Mouse (Mus musculus): ENCODE results near the gene Cenpp. TPM values are rescaled to one million over a fixed set of nuclear protein-coding genes. Genes with fewer than 3 reads are reported as not detected.

Gene Cenpp
- 38.6 TPM in 2 replicates for polyA plus RNA-seq (2014; fragmentation: Nextera tagmentation; extraction: Ambion mirVana)

- peak within 1 kb of the TSS; percentile 61 for H3K9ac ChIP-seq (ENCODE audit: low read length)
- DNase-seq (ENCODE audit: low spot score) (peak; percentile 100), ATAC-seq (ENCODE audit: insufficient number of reproducible peaks, low FRiP score, low TSS enrichment, low read depth) (peak; percentile 99)
- no peaks in the 10 kb centered on the region for H3K9me3 ChIP-seq (ENCODE audit: control insufficient read depth, low read length)
- peak within 1 kb of the TSS; percentile 82 for H3K4me3 ChIP-seq (ENCODE audit: low read depth, low read length)
- under 1% methylated on average over 64 of the region's 68 CpGs for WGBS
- peaks cover 4% of the 10 kb centered on the region for H3K4me1 ChIP-seq (ENCODE audit: control insufficient read depth, insufficient read depth, low read length)
- no peak within 1 kb of the TSS for H3K27ac ChIP-seq (replicated peaks; ENCODE audit: low read depth, low read length)
- H3K27me3 ChIP-seq (ENCODE audit: control insufficient read depth, insufficient read depth, low read length) = no peaks in the 10 kb centered on the region
- H3K36me3 ChIP-seq (ENCODE audit: control insufficient read depth, insufficient read depth, low read length) = no peaks in the 10 kb centered on the region; the same call in 1 of the 2 replicates
- H3K4me2 ChIP-seq (ENCODE audit: low read depth, severe bottlenecking) = peak within 1 kb of the TSS; percentile 74
Measured at GRCm38 (mm10) chr13:49652481-49653179, at the start of gene Cenpp, which contains the start of gene Nol8. Gene Cenpp (minus strand): TSS chr13:49652785. Gene Nol8 (plus strand): TSS chr13:49653078.

DNA sequence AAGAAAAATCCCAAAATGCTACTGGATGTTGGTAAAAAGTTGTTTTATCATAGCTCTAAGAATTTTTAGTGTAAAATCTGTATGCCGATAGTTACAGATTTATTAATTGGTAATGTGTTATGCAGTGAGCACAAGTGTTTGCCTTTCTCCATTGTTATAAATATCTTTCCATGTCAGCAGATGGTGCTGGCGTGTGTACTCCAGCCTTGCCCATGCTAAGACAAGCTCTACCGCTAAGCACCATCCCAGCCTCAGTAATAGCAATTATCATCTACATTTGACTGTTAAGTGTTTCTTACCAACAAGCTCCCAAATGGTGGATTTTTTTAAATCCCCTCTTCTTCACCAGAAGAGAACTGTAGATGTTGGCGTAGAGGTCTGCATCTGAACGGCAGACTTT, 38.5 kb upstream of the Cenpp start:
- Histone ChIP-seq H3K27ac (replicated peaks; ENCODE audit: low read depth, low read length) (no peak overlapping the region), H3K36me3 (ENCODE audit: control insufficient read depth, insufficient read depth, low read length) (peaks cover 15% of the 10 kb centered on the region; the same call in 1 of the 2 replicates), H3K9ac (ENCODE audit: low read length) (no peak overlapping the region), H3K4me3 (ENCODE audit: low read depth, low read length) (no peak overlapping the region), H3K9me3 (ENCODE audit: control insufficient read depth, low read length) (no peaks in the 10 kb centered on the region), H3K4me2 (ENCODE audit: low read depth, severe bottlenecking) (no peak overlapping the region), H3K4me1 (ENCODE audit: control insufficient read depth, insufficient read depth, low read length) (no peaks in the 10 kb centered on the region), H3K27me3 (ENCODE audit: control insufficient read depth, insufficient read depth, low read length) (no peaks in the 10 kb centered on the region)
- whole genome bisulfite sequencing = 99% methylated on average over 5 of the region's 5 CpGs
- DNase-seq (ENCODE audit: low spot score) = no peak
- ATAC-seq (ENCODE audit: insufficient number of reproducible peaks, low FRiP score, low TSS enrichment, low read depth) = no peak

DNA sequence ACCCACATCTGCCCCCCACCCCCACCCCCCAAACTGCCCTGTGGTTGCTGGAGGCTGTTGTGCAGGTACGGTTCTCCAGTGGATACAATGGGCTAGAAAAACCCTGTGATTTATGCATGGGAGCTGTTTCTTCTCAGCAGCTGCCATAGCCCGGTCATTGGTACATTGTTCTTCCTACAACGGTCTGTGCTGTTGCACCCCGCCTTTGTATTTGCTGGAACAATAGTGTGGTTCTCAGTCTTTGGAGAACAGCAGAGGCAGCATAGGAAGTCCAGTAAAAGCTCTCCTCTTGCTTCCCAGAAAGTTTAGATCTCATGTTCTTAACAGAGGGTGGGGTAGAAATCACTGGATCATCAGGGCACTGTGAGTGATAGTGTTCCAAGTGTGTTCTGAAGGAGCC, 31.7 kb upstream of the Cenpp start:
- ATAC-seq (ENCODE audit: insufficient number of reproducible peaks, low FRiP score, low TSS enrichment, low read depth) (no peak), DNase-seq (ENCODE audit: low spot score) (no peak)
- Histone ChIP-seq H3K36me3 (ENCODE audit: control insufficient read depth, insufficient read depth, low read length) (no peaks in the 10 kb centered on the region; the same call in 1 of the 2 replicates), H3K27me3 (ENCODE audit: control insufficient read depth, insufficient read depth, low read length) (no peaks in the 10 kb centered on the region), H3K4me3 (ENCODE audit: low read depth, low read length) (no peak overlapping the region), H3K9ac (ENCODE audit: low read length) (no peak overlapping the region), H3K27ac (replicated peaks; ENCODE audit: low read depth, low read length) (no peak overlapping the region), H3K4me2 (ENCODE audit: low read depth, severe bottlenecking) (no peak overlapping the region), H3K9me3 (ENCODE audit: control insufficient read depth, low read length) (no peaks in the 10 kb centered on the region), H3K4me1 (ENCODE audit: control insufficient read depth, insufficient read depth, low read length) (0 out of 2 replicates have a peak, but pooled peaks cover 5% of the 10 kb centered on the region)
- WGBS = 81% methylated on average over 4 of the region's 4 CpGs

GRCm38 (mm10) chr13:49682233-49682846, 29.8 kb upstream of the Cenpp start:
- ATAC-seq (ENCODE audit: insufficient number of reproducible peaks, low FRiP score, low TSS enrichment, low read depth) (peak; percentile 59; the same call in 1 of the 2 replicates), DNase-seq (ENCODE audit: low spot score) (no peak)
- peak overlapping the region; percentile 69 for H3K4me3 ChIP-seq (ENCODE audit: low read depth, low read length)
- no peaks in the 10 kb centered on the region for H3K27me3 ChIP-seq (ENCODE audit: control insufficient read depth, insufficient read depth, low read length)
- under 1% methylated on average over 20 of the region's 20 CpGs for WGBS
- no peak overlapping the region for H3K27ac ChIP-seq (replicated peaks; ENCODE audit: low read depth, low read length)
- peak overlapping the region; percentile 75 for H3K9ac ChIP-seq (ENCODE audit: low read length)
- no peaks in the 10 kb centered on the region for H3K36me3 ChIP-seq (ENCODE audit: control insufficient read depth, insufficient read depth, low read length)
- H3K4me2 ChIP-seq (ENCODE audit: low read depth, severe bottlenecking) = peak overlapping the region; percentile 82
- no peaks in the 10 kb centered on the region for H3K9me3 ChIP-seq (ENCODE audit: control insufficient read depth, low read length)
- H3K4me1 ChIP-seq (ENCODE audit: control insufficient read depth, insufficient read depth, low read length) = 0 out of 2 replicates have a peak, but pooled peaks cover 5% of the 10 kb centered on the region

DNA sequence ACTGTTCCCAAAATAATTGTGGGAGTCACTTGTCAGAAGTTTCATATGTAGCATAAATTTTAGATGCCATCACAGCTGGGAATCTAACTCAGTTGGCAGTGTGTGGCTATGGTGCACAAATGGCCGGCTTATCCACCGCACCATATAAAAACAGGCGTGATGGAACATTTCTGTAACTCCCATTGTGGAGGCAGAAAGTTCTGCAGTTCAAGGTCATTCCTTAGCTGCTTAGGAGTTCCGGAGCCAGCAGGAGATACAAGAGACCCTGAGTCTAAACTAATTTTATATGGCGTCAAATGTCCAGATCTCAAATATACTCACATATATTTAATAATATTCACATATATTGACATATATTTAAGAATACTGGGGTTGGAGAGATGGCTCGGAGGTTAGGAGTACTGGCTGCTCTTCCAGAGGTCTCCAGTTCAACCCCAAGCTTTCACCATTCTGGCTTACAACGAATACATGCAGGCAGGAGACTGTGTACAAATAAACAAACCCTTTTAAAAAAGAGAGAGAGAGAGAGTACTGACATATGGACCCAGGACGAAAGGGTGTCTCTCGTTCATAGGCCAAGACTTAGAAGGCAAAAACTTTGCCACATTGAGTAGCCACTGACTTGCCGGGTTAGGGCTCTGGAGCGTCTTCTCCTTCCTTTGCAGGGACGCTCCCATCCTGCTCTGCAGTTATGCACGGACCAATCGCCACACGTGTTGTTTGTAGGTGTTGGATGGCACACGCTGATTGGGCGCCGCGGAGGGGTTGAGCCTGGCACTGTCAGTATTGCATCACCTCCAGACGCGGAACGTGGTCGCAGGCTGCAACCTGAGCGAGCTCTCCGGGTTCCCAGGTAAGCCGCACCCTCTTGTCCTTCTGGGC, 29.0 kb upstream of the Cenpp start, which contains the start of gene Iars:
Gene Iars, plus strand, starts transcription at position 750 of the 882 bp plus-strand sequence.
- no peak within 1 kb of the TSS for H3K27ac ChIP-seq (replicated peaks; ENCODE audit: low read depth, low read length)
- 6% methylated on average over 26 of the region's 26 CpGs for WGBS
- H3K36me3 ChIP-seq (ENCODE audit: control insufficient read depth, insufficient read depth, low read length) = no peaks in the 10 kb centered on the region
- 0 out of 2 replicates have a peak, but pooled peaks cover 5% of the 10 kb centered on the region for H3K4me1 ChIP-seq (ENCODE audit: control insufficient read depth, insufficient read depth, low read length)
- ATAC-seq (ENCODE audit: insufficient number of reproducible peaks, low FRiP score, low TSS enrichment, low read depth) = peak; percentile 100
- peak; percentile 100 for DNase-seq (ENCODE audit: low spot score)
- H3K9ac ChIP-seq (ENCODE audit: low read length) = peak within 1 kb of the TSS; percentile 75
- peak within 1 kb of the TSS; percentile 82 for H3K4me2 ChIP-seq (ENCODE audit: low read depth, severe bottlenecking)
- H3K4me3 ChIP-seq (ENCODE audit: low read depth, low read length) = peak within 1 kb of the TSS; percentile 69
- no peaks in the 10 kb centered on the region for H3K27me3 ChIP-seq (ENCODE audit: control insufficient read depth, insufficient read depth, low read length)
- no peaks in the 10 kb centered on the region for H3K9me3 ChIP-seq (ENCODE audit: control insufficient read depth, low read length)

GRCm38 (mm10) chr13:49677793-49678192, 25.2 kb upstream of the Cenpp start:
- Histone ChIP-seq H3K4me2 (ENCODE audit: low read depth, severe bottlenecking) (no peak overlapping the region), H3K4me3 (ENCODE audit: low read depth, low read length) (no peak overlapping the region), H3K9me3 (ENCODE audit: control insufficient read depth, low read length) (no peaks in the 10 kb centered on the region), H3K36me3 (ENCODE audit: control insufficient read depth, insufficient read depth, low read length) (peaks cover 6% of the 10 kb centered on the region; the same call in 1 of the 2 replicates), H3K4me1 (ENCODE audit: control insufficient read depth, insufficient read depth, low read length) (0 out of 2 replicates have a peak, but pooled peaks cover 3% of the 10 kb centered on the region), H3K27me3 (ENCODE audit: control insufficient read depth, insufficient read depth, low read length) (no peaks in the 10 kb centered on the region), H3K27ac (replicated peaks; ENCODE audit: low read depth, low read length) (no peak overlapping the region), H3K9ac (ENCODE audit: low read length) (no peak overlapping the region)
- DNase-seq (ENCODE audit: low spot score) = no peak
- 96% methylated on average over 2 of the region's 2 CpGs for WGBS
- ATAC-seq (ENCODE audit: insufficient number of reproducible peaks, low FRiP score, low TSS enrichment, low read depth) = no peak

DNA sequence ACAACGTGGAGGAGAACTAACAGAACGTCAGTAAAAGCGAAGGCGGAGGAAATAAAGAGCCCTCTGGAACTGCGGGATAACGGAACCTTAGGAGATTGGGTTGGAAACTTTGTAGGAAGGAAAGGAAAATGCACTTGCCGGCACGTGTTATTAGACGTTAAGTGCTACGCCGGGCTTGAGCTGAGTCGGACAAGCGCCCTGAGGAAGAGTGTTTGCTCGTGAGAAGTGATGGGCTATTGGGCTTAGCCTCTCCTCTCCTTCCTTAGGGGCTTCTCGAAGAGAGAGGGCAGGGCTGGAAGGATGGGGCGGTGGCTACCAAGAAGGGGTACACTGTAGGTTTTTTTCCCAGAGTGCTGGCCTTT, 576 bp upstream of the Cenpp start:
- H3K4me3 ChIP-seq (ENCODE audit: low read depth, low read length) = peak overlapping the region; percentile 82
- H3K27ac ChIP-seq (replicated peaks; ENCODE audit: low read depth, low read length) = no peak overlapping the region
- H3K36me3 ChIP-seq (ENCODE audit: control insufficient read depth, insufficient read depth, low read length) = no peaks in the 10 kb centered on the region; the same call in 1 of the 2 replicates
- peak overlapping the region; percentile 74 for H3K4me2 ChIP-seq (ENCODE audit: low read depth, severe bottlenecking)
- ATAC-seq (ENCODE audit: insufficient number of reproducible peaks, low FRiP score, low TSS enrichment, low read depth) (peak; percentile 74), DNase-seq (ENCODE audit: low spot score) (no peak)
- WGBS = under 1% methylated on average over 16 of the region's 16 CpGs
- no peaks in the 10 kb centered on the region for H3K9me3 ChIP-seq (ENCODE audit: control insufficient read depth, low read length)
- peaks cover 4% of the 10 kb centered on the region for H3K4me1 ChIP-seq (ENCODE audit: control insufficient read depth, insufficient read depth, low read length)
- H3K9ac ChIP-seq (ENCODE audit: low read length) = peak overlapping the region; percentile 61
- no peaks in the 10 kb centered on the region for H3K27me3 ChIP-seq (ENCODE audit: control insufficient read depth, insufficient read depth, low read length)
